Mouse (Mus musculus): ENCODE results near the gene Hpgds.

Gene Hpgds

DNA sequence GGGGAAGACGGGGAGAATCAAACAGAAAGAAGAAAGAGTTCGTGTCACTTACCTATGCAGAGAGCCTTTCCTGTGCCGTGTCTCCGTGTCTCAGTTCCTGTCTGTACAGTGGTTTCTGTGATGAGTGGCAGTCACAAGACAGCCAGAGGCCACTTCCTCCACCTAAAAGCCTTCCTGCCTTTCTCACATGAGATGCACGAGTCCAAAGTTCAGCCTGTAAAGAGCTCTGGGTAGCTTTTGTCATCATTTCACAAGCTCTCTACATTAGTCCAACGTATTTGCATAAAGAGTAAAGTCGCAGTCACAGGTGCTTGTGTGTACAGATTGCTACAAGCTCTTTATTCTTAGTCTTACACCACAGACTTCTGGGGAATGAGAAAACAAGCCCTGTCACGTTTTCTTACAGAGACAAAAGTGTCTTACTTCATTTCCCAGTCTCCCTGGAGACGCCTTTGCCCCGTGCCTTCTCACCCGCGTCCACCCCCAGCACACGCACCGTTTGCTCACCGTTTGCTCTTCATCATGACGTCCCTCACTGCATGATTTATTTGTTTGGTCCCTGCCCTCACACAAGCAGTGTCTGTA is at the start of gene Hpgds:
TSS of gene Hpgds (minus strand) at position 288 of the 585 bp plus-strand sequence.
- in situ Hi-C loops (cut with MboI) = loop anchor here (25.0 kb wide), 1 partner anchor 1393 kb away; the partner anchor contains the start of gene Mad2l1

GRCm38 (mm10) chr6:65164977-65165376 is 20.3 kb upstream of the Hpgds start:
- in situ Hi-C loops (cut with MboI) = no loop called here

- in situ Hi-C loops (cut with MboI) = no loop called here
These were observed 19.4 kb upstream of the Hpgds start for GRCm38 (mm10) chr6:65164137-65164536.

DNA sequence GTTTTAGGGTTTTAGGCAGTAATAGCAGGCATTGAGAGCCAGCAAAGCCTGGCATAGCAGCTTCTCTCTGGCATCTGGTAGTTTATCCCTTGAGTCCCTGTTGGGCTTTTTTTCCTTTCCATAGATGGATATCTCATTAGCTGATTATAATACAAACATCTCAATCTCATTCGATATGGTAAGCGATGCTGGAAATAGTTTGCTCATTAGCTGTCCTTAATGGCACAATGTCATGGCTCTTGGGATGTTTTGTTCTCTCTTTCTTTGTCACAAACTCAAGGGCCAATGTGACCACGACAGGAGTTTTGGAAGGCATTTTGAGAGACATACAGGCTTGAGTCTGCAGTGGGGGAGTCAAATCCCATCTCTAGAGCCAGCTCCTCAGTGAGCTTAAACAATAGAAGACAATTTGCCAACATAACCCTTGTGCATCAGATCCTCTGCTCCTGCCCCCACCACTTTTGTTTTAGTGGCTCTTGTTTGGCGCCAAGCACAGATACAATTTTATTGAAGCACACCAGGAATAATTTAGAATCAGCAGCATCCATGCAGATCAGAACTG is 14.8 kb upstream of the Hpgds start:
- in situ Hi-C loops (cut with MboI) = no loop called here

DNA sequence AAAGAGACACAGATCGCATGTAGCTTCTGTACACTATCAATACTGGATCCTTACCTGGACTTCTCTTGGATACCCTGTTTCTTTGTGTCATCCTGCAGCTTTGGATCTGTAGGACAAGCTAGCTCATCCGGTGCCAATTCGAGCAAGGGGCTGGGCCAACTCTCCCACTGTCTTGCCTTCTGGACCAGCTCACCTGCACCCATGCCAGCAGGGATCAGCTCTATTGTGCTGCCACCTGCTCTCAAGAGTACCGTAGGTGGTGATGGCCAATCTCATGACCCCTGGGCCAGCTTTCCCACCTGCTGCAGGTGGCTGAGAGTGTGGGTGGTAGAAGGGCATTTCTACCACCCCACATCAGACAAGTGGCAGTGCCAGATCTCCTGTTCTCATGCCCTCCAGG is 12.3 kb upstream of the Hpgds start:
- in situ Hi-C loops (cut with MboI) = no loop called here

- in situ Hi-C loops (cut with MboI) = no loop called here
These were observed 8.9 kb upstream of the Hpgds start for GRCm38 (mm10) chr6:65153570-65153969.

DNA sequence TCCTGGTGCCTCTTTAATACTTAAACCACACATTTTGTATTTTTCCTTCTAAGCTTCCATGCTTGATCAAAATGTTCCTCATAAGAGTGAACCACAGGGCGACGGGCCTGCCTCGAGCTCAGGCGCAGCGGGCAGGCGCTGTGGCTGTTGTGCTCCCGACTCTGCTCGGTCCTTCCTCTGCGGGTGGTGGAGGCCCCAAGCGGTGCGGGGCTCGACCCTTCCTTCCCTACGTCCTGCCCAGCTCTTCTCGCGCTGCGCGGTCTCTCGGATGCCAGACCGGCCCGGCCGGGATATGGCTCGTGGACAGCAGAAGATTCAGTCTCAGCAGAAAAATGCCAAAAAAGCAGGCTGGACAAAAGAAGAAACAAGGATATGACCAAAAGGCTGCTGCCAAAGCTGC is 6.0 kb upstream of the Hpgds start:
- in situ Hi-C loops (cut with MboI) = no loop called here

GRCm38 (mm10) chr6:65146363-65146762 is 1.7 kb upstream of the Hpgds start:
- in situ Hi-C loops (cut with MboI) = loop anchor here (25.0 kb wide), 1 partner anchor 1391 kb away; the partner anchor contains the start of gene Mad2l1

DNA sequence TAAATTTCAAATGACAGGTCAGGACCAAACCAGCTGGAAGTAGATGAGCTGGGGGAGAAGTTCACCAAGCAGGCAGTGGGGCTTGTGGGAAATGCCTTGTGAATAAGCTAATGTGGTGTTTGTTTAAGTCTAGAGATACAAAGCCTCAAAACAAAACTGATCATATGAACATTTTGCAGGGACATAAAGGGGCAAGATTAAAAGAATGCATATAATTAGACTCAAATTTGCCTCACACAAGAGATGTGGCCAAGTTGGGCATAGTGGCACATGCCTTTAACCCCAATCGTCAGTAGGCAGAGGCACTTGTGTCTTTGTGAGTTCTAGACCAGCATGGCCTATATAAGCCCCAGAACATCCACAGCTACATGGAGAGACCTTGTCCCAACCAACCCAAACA is 2.4 kb downstream of the Hpgds start:
- in situ Hi-C loops (cut with MboI) = loop anchor here (25.0 kb wide), 1 partner anchor 1395 kb away; the partner anchor contains the start of gene Mad2l1

GRCm38 (mm10) chr6:65140750-65141243 is 3.9 kb downstream of the Hpgds start:
- in situ Hi-C loops (cut with MboI) = loop anchor here (25.0 kb wide), 1 partner anchor 1397 kb away; the partner anchor contains the start of gene Mad2l1

- in situ Hi-C loops (cut with MboI) = loop anchor here (25.0 kb wide), 1 partner anchor 1397 kb away; the partner anchor contains the start of gene Mad2l1
These were observed 4.5 kb downstream of the Hpgds start for GRCm38 (mm10) chr6:65140082-65140749.

DNA sequence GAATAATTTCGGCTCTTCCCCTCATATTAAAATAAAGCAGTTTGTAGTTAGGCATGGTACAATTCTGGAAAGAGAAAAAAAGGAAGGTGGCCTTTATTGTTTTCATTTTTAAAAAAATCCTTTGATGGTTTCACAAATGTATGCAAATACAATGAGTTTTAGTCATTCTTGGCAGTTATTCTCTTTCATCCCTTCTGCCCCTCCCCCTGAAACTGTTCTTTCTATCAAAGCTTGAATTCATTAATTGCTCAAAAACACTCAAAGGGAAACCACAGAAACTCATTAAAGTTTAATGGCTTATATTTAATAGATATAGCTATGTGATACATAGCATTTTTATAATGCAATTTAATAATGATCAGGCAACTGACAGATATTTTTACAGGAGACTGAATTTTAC is 6.5 kb downstream of the Hpgds start:
- in situ Hi-C loops (cut with MboI) = loop anchor here (25.0 kb wide), 1 partner anchor 1399 kb away; the partner anchor contains the start of gene Mad2l1

- in situ Hi-C loops (cut with MboI) = loop anchor here (25.0 kb wide), 1 partner anchor 1399 kb away; the partner anchor contains the start of gene Mad2l1
These were observed 6.9 kb downstream of the Hpgds start for GRCm38 (mm10) chr6:65137802-65138201.

DNA sequence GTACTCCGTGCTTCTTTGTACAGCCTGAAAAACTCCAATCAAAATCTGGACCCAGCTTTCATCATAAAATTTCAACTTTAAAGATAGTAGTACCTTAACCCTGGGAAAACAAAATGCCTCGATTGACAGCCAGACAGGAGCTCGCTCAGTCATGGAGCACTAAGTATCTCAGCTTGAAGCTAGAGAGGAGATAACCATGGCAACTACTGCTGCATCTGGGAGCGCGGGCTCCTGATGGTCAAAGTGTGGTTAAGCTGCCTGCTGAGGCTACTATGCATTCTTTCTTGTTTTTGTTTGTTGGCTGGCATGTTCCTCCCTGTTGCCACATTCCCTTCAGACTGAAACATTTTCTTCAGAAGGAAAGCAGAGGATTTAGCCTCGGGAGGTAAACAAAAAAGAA is 12.3 kb downstream of the Hpgds start:
- in situ Hi-C loops (cut with MboI) = loop anchor here (25.0 kb wide), 1 partner anchor 1405 kb away; the partner anchor contains the start of gene Mad2l1

DNA sequence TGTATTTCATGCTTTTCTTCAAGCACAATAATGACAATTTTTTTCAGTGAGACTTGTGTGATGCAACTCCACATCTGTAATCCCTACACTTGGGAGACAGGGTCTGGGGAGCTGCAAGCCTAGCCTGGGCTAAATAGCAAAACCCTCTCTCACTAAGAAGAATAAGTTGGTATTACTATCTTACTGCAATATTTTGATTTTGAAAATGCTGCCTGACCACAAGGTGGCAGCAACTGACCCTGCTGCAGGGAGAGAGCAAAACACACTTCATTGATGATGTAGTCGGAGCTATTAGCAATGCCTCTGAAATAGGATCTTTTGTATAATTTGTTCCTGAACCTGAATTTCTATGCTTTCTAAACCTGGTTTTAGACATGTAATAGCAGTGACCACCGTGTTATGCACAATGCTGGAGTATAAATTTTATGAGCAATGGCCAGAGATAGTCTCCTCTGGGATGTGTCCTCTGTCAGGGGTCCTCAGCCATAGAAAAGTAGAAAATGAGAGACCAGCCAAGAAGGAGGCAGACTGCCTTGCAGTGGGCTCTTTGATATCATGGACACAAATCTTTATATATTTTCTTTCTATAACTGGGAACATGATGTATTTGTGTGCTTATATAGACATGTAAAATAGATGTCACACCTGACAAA is 18.5 kb downstream of the Hpgds start:
- in situ Hi-C loops (cut with MboI) = loop anchor here (10.0 to 25.0 kb wide), 2 partner anchors 329 to 1411 kb away; partner anchors contain the start of gene Mad2l1

- in situ Hi-C loops (cut with MboI) = no loop called here
These were observed 27.2 kb downstream of the Hpgds start for GRCm38 (mm10) chr6:65117540-65117939.

DNA sequence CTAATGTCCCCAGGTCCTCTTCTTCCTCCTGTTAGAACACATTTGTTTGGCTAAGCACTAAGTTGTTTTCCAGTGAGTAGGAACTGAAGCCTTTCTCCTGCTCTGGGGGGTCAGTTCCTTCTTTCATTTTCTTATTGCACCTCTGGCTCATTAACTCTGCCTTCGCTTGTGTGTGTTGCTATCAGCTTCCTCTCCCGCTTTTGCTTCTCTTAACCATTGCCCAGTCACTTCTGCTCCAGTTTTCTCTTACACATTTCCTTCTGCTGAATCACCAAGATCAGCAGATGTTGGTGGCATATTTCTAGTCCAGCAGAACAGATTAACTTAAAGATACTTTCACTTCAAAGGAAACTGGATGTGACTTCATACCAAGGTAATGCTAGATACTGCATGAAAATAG is 29.8 kb downstream of the Hpgds start:
- in situ Hi-C loops (cut with MboI) = no loop called here

DNA sequence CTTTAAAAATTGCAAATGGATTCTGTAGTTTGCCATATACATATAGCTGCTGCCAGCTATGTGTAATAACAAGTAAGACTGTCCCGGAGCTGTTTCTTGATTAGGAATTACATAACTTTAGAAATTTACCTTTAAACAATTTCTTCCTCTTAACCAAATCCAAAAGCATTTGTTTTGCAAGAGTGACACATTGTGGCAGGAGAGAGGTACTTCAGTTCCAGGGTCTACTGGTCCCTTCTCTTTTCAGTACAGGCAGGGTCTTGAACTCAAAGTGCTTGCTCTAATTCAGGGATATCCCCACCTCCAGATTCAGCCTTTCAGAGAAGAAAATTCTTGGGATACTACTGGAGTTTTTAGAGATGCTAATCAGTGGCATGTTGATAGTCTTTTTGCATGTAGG is 65.6 kb downstream of the Hpgds start:
- in situ Hi-C loops (cut with MboI) = no loop called here

DNA sequence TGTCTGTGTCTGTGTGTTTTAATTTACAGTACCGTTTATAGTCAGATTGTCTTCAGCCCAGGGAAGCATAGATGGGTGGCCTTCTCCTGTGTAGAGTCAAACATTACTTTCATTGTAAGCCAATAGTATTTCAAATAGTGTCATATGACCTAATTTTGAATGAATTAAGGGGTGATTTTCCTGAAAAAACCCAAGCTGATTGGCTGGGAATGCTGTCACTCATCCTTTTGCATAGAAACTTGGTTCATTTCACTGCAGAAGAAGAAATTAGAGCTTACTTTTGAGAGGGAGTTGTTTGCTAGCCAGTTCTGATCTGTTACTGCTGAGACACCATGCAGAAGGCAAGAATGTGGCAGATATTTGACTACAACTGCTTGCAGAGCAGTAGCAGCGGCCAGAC is 69.5 kb downstream of the Hpgds start:
- in situ Hi-C loops (cut with MboI) = no loop called here

Data from mature B cell (primary cell).